Mouse (Mus musculus) cerebellum, adult 2 months (tissue): Measurements from ENCODE around the gene Ercc6.

Experiments used
- CTCF ChIP-seq: fragments of 200-500 bp; IDR thresholded peaks from 2 replicates; pipeline ENCODE4 v1.5.1; 2011; ENCODE audit warnings: low read depth, mild to moderate bottlenecking, control low read depth, low read length, moderate library complexity, borderline replicate concordance; ENCODE audit not compliant: insufficient read depth
- POLR2A ChIP-seq: fragments of 200-500 bp; IDR thresholded peaks from 2 replicates; pipeline ENCODE4 v1.6.1; 2011; ENCODE audit warnings: low read length, control low read depth, borderline replicate concordance; ENCODE audit not compliant: insufficient read depth

DNA sequence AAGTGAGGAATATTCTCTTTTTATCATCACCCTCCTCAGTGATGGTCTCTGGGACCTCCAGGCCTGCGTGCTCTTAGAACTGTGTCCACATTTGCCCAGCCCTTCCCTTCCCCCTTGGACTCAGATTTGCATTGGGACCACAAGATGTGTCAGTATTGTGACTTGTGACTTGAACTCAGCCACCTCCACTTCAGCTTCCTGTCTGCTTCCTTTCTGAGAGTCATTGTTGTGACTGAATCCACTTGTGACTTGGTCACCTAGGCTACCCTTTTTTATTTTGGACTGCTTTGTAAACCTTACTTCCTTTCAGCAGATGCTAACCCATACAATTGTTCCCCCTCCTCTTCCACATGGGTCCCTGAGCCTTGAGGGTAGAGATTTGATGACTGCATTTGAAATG is 2.8 kb downstream of the Ercc6 start:
- TF ChIP-seq CTCF, result no peak
- TF ChIP-seq POLR2A, result no peak
